Mouse (Mus musculus) stomach, embryonic 14.5 days (tissue): ENCODE measurements at regions not wholly inside any gene's neighbourhood (a gene's known extent, or its start where the extent isn't known, plus 50 kb on each side); places are given as distances from the start of the nearest gene placed in this dataset.

ENCODE experiments used
- ATAC-seq: fragments of 200-750 bp; cut with Nextera tagmentation; 2 replicates; pipeline ENCODE4 v1.8.0; 2017; ENCODE audit warnings: low read depth, moderate TSS enrichment; ENCODE audit not compliant: insufficient number of reproducible peaks, insufficient read depth, low FRiP score
- H3K27ac ChIP-seq: fragments of 300-500 bp; sonication (generic); 2 replicates; pipeline ENCODE4 v1.5.1; 2014; ENCODE audit warnings: mild to moderate bottlenecking, low read length, moderate library complexity, mixed read lengths
- H3K27me3 ChIP-seq: fragments of 300-500 bp; sonication (generic); 2 replicates; pipeline ENCODE4 v1.6.1; 2014; ENCODE audit warnings: low read length, control low read depth, mixed read lengths; ENCODE audit not compliant: control insufficient read depth, insufficient read depth
- H3K36me3 ChIP-seq: fragments of 300-500 bp; sonication (generic); 2 replicates; pipeline ENCODE4 v1.6.1; 2014; ENCODE audit warnings: mild to moderate bottlenecking, control low read depth, low read length, moderate library complexity, mixed read lengths; ENCODE audit not compliant: control insufficient read depth, insufficient read depth
- H3K4me1 ChIP-seq: fragments of 300-500 bp; sonication (generic); 2 replicates; pipeline ENCODE4 v1.6.1; 2014; ENCODE audit warnings: low read length, control low read depth, mixed read lengths; ENCODE audit not compliant: control insufficient read depth, insufficient read depth
- H3K4me2 ChIP-seq: fragments of 300-500 bp; sonication (generic); replicated peaks from 2 replicates; pipeline ENCODE4 v1.6.1; 2014; ENCODE audit warnings: low read depth, low read length, control low read depth
- H3K4me3 ChIP-seq: fragments of 300-500 bp; sonication (generic); 2 replicates; pipeline ENCODE4 v1.5.1; 2014; ENCODE audit warnings: low read depth, low read length, control low read depth
- H3K9ac ChIP-seq: fragments of 300-500 bp; sonication (generic); replicated peaks from 2 replicates; pipeline ENCODE4 v1.6.1; 2014; ENCODE audit warnings: low read depth, mild to moderate bottlenecking, control low read depth, low read length, moderate library complexity, mixed read lengths
- H3K9me3 ChIP-seq: fragments of 300-500 bp; sonication (generic); 2 replicates; pipeline ENCODE4 v1.6.1; 2016; ENCODE audit warnings: low read depth, low read length, control low read depth; ENCODE audit not compliant: control insufficient read depth
- WGBS: fragments of 180-500 bp; shearing (Covaris S2); extraction: QIAGEN DNeasy Blood & Tissue Kit; methylation state at CpG from one replicate; pipeline ENCODE4 v1.1.7; 2014; 5-methylcytosine and 5-hydroxymethylcytosine counted together

DNA sequence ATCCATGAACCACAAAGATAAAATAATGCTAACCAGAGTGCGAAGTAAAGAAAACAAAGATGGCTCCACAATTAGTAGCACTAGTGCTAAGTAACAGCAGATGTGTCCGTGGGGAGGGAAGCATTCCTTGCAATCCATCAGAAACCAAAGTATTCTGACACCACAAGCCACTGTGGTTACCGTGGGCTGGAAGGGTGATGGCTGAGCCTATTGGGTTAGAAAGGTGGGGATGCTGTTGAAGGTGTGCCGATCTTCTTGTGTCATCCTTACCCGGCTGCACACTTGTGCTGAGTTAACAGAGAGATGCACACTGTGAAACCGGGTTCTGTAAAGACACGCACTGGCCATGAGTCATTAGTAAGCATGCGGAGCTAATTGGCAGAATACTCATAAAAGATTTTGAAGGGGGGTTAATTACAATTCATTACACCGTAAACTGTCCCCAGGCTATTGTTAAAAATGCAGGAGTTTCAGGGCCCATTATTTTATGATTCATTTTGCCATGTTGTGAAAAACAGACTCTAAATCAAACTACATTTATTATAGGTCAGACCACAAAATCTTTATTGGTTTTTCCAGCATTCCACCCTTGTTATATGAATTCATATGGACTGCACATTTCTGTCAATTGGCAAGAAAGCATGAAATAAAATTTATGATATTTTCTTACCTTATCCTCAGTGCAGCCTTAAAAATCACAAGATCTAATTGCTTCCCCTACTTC lies 114.5 kb downstream of the Bmp2 start:
- H3K4me2 ChIP-seq = no peak overlapping the region
- 79% methylated on average over 9 of the region's 9 CpGs for WGBS
- ATAC-seq = no peak
- H3K27me3 ChIP-seq = no peaks in the 10 kb centered on the region
- H3K9me3 ChIP-seq = no peaks in the 10 kb centered on the region
- H3K27ac ChIP-seq = no peak overlapping the region
- no peak overlapping the region for H3K4me3 ChIP-seq
- H3K36me3 ChIP-seq = no peaks in the 10 kb centered on the region
- H3K4me1 ChIP-seq = no peaks in the 10 kb centered on the region
- no peak overlapping the region for H3K9ac ChIP-seq

DNA sequence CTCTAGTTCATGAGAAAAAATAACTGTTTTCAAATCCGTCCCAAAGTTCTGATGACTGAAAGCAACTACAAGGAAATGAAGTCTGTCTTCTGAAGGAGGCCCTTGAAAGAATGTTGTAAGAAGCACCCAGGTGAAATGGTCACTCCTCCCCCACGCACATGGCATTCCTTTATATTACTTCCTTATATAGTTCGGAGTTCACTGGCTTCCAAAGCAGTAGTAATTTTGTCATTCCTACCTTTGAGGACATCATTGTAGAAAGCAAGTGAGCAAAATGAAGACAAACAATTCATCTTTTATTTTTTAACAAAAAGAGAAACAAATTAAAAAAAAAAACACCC lies 115.1 kb downstream of the Bmp2 start:
- Histone ChIP-seq H3K9me3 (no peaks in the 10 kb centered on the region), H3K4me2 (no peak overlapping the region), H3K9ac (no peak overlapping the region), H3K36me3 (no peaks in the 10 kb centered on the region), H3K27ac (no peak overlapping the region), H3K27me3 (no peaks in the 10 kb centered on the region), H3K4me3 (no peak overlapping the region), H3K4me1 (no peaks in the 10 kb centered on the region)
- no peak for ATAC-seq
- WGBS = 81% methylated on average over 3 of the region's 3 CpGs

DNA sequence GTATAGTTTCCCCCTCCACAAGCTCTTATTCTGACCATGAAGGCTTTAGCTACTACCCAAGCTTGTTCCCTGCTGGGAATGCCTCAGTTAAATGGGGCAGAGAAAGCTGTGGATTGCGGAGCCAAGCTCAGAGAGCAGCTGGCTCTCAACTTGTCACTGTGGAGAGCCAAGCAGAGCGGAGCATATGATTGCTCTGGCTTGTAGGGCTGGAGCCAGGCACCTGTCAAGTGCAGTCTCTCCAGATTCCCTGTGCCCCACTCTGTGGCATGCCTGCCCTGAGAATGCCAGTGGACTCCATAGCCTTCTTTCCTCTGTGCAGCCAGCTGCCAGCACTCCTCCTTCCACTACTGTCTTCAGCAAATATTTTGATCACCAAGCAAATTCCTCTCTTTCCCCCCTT lies 117.9 kb downstream of the Bmp2 start:
- H3K9me3 ChIP-seq = no peaks in the 10 kb centered on the region
- ATAC-seq = no peak

DNA sequence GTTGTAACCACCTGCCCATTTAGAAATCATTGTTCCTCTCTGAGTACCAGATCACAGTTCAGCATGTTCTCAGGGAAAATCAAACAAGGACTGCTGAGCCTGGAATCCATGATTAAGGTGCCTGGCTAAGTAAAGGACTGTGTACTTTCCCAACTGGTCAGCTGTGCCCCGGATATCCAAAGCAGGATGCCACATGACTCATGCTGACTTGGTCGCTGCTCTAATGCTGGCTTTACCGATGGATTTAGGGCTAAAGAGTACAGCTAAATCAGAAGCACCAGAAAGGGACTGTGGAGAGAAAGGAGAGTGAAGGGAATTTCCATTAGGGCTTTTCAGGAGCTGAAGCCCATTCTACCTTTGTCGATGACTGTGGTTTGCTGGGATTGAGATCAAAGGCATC lies 119.6 kb downstream of the Bmp2 start:
- H3K9me3 ChIP-seq = no peaks in the 10 kb centered on the region
- H3K4me3 ChIP-seq = no peak overlapping the region
- no peak overlapping the region for H3K9ac ChIP-seq
- H3K27me3 ChIP-seq = no peaks in the 10 kb centered on the region
- no peaks in the 10 kb centered on the region for H3K4me1 ChIP-seq
- ATAC-seq = no peak
- no peak overlapping the region for H3K4me2 ChIP-seq
- H3K36me3 ChIP-seq = no peaks in the 10 kb centered on the region
- 72% methylated on average over 4 of the region's 4 CpGs for WGBS
- H3K27ac ChIP-seq = no peak overlapping the region

More for the DNA sequence above, 117.9 kb downstream of the Bmp2 start:
- Histone ChIP-seq H3K4me2 (no peak overlapping the region), H3K9ac (no peak overlapping the region), H3K4me1 (no peaks in the 10 kb centered on the region), H3K27me3 (no peaks in the 10 kb centered on the region), H3K4me3 (no peak overlapping the region), H3K27ac (no peak overlapping the region), H3K36me3 (no peaks in the 10 kb centered on the region)
- WGBS = 63% methylated on average over 2 of the region's 2 CpGs

DNA sequence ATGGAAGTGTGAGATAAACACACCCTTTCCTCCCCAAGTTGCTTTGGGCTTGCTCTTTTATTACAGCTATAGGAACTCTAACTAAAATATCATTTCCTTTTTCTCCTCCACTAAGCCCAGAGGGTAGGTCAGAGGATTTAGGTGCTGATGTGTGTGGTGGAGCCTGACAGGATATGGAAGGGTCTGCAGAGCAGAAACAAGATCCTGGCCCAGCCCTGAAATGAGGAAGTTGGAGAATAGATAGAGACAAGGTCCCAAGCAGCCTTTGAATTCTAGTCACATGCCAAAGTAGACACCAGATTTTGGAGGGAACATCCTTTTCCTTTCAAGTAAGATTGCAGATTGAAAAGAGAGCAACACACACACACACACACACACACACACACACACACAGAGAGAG lies 132.4 kb downstream of the Bmp2 start:
- Histone ChIP-seq H3K4me1 (no peaks in the 10 kb centered on the region), H3K27me3 (no peaks in the 10 kb centered on the region), H3K9ac (no peak overlapping the region), H3K36me3 (no peaks in the 10 kb centered on the region), H3K4me3 (no peak overlapping the region), H3K9me3 (no peaks in the 10 kb centered on the region), H3K4me2 (no peak overlapping the region), H3K27ac (no peak overlapping the region)
- ATAC-seq = no peak

DNA sequence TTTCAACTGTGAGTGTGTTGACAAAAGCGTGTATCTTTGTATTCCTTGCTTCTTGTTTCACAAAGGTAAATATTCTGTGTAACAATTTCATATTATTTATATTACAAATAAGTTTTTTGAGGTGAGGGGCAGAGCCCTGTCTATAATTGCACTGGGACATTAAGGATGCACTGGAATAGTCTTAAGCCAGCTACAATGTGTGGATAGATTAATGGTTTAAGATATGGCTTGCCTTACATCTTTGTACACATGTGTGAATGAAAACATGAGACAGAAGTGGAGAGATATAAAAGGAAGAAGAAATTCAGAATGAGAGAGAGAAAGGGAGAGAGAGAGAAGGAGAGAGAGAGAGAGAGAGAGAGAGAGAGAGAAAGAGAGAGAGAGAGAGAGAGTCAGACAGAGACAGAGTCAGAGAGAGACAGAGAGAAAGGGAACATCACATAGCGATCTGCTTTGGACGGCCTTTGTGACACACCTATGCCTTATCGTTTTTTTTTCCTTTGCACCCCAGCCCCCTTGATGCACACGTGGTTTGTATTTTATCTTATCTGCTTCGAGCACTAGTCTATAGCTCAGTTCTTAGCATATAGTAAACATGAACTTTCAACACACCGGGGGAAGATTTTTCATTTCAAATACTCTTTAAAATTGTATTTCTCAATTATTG lies 136.3 kb downstream of the Bmp2 start:
- Histone ChIP-seq H3K9ac (no peak overlapping the region), H3K27me3 (no peaks in the 10 kb centered on the region), H3K4me2 (no peak overlapping the region), H3K36me3 (no peaks in the 10 kb centered on the region), H3K27ac (no peak overlapping the region), H3K4me3 (no peak overlapping the region), H3K9me3 (no peaks in the 10 kb centered on the region), H3K4me1 (no peaks in the 10 kb centered on the region)
- WGBS = 73% methylated on average over 7 of the region's 7 CpGs
- ATAC-seq = no peak

DNA sequence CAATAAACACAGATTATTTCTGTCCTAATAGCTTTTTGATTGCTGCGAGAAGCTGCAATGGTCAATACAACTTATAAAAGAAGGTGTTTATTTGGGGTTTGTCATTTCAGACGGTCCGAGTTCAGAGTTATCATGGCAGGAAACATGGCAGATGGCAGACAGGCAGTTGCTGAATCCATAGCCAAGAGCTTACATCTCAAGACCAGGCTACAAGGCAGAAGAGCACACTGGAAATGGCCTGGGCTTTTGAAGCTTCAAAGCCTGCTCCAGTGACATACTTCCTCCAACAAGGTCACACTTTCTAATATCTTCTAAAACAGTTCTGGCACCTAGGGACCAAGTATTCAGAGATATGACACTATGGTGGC lies 136.8 kb downstream of the Bmp2 start:
- Histone ChIP-seq H3K4me2 (no peak overlapping the region), H3K9ac (no peak overlapping the region), H3K9me3 (no peaks in the 10 kb centered on the region), H3K36me3 (no peaks in the 10 kb centered on the region), H3K27ac (no peak overlapping the region), H3K27me3 (no peaks in the 10 kb centered on the region), H3K4me3 (no peak overlapping the region), H3K4me1 (no peaks in the 10 kb centered on the region)
- ATAC-seq = no peak
- WGBS = 80% methylated on average over 3 of the region's 3 CpGs

DNA sequence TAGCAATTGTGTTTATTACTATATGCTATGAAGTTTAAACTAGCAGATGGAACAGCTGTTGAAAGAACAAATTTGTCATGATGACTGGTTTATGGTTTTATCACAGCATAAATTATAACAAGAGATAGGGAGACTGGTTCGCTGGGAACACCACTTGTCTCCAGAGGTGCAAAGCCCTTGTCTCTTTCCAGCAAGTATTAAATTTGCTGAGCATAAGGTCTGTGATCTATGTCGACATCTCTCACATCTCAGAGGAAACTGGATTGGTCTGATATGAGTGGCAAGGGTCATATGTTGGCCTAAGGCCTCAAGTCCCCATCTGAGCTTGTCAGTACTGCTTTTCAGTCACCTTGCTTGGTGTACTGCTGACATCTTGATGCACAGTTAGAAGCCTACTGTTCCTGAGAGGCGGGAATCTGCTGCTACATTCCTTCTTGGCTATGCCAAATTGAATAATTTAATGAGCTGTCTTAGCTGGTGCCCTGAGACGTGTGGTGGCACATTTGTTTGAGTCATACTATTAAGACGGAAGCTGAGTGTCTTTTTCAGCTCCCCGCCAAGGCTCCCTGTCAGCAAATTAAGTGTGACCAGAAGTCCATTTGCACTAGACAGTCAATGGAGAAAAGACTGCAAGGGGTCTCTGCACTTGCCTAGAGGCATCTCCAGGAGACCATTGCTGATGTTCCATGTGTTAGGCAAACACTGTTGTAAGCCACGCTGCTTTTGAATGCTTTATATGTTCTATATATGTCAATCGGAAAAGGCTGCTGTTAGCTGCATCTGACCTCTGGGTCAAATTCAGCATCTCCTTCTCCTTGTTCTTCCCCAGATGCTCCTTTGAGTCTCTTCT lies 157.0 kb downstream of the Bmp2 start:
- no peaks in the 10 kb centered on the region for H3K9me3 ChIP-seq
- no peak overlapping the region for H3K9ac ChIP-seq
- 71% methylated on average over 8 of the region's 8 CpGs for WGBS
- no peak overlapping the region for H3K27ac ChIP-seq
- H3K36me3 ChIP-seq = no peaks in the 10 kb centered on the region
- H3K4me3 ChIP-seq = no peak overlapping the region
- H3K27me3 ChIP-seq = no peaks in the 10 kb centered on the region
- H3K4me2 ChIP-seq = no peak overlapping the region
- no peak for ATAC-seq
- no peaks in the 10 kb centered on the region for H3K4me1 ChIP-seq
